Mouse (Mus musculus): Measurements from ENCODE around the gene Myh10.
"Not testable (repeated sequence)": the region's sequence is repeated elsewhere in the genome, so short reads cannot be mapped to it uniquely, and the experiment has no call there.

Gene Myh10

DNA sequence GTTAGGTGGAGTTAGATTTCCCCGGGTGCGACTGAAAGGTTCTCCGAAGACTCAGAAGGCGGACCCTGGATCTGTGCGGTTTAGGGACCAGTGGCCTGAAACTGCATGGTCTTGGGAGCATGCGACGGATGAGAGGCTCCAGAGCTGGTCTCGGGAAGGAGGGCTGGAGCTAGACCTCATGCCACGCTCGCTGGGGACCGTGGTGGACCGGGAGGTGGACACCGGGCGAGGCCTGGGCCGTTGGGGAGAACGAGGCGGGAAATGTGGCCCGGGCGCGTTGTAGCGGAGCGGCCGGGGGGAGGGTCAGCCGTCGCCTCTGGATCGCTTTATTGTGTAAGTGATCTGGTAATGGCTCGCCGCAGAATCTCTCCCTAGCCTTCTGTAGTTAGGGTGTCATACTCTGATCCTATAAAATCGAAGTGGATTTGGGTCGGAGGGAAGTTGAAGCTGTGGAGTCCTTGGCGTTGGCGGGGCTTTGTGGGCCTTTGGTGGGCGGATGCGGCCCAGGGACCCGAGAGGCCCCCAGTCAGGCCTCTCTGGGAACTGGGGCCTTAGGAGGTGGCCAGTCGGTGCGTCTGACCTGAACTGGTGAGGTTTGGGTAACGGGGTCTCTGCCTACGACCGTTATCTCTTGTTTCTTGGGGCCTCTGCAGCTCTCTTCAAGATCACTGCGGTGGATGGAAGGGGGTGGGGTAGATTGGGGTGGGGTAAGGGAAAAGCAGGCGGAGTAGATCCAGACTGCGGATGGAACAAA, 1.5 kb downstream of the Myh10 start:
- CTCF ChIA-PET = no interaction called here

DNA sequence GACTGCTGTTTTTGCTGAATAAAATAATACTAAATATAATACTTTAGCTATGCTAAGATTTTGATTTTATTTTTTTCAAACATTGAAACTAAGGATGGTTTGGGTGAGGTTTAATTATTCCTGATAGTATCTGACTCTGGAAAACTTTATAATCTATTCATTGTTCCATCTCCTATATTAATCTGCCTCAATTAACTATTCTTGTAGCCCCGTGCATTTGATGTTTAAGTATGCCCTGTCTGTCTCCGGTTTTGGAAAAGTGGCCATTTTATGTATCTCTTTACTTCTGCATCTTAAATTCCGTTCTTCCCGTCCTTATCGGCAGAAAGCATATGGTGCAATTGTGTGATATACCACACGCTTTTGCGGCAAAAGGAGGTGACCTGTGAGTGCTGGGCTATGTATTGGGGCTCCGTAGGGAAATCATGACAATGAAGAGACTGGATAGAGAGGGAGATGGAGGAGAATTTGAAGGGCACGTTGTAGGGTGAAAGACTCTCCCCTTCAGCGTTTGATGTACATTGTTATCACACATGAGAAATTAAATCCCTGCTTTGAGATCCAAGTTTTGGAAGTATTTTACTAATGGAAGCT, 2.2 kb downstream of the Myh10 start:
- CTCF ChIA-PET = no interaction called here

DNA sequence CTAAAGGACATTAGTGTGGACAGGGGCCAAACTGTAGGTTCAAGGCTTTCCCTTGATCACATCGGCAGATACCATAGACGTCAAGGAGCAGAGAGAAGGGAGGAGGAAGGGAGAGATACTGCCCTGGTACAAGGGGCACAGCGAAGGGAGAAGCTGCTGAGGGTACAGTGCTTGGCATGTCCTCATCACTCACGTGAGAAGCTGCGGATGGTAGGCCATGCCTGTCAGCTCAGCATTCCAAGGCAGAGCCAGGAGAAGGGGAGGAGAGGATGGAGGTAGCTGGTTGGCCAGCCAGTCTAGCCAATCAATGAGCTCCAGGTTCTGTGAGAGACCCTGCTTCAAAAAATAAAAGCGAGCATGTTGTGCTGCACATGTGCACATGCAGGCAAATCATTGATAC, 11.0 kb downstream of the Myh10 start:
- CTCF ChIA-PET = no interaction called here

GRCm38 (mm10) chr11:68703360-68703759, 12.0 kb downstream of the Myh10 start:
- CTCF ChIA-PET = no interaction called here

- CTCF ChIA-PET = interaction anchor here (0.7 kb wide), 1 partner anchor 99 kb away, joined by 3 read pairs; no protein-coding TSS in a partner anchor
Measured at GRCm38 (mm10) chr11:68704258-68704657, 12.9 kb downstream of the Myh10 start.

DNA sequence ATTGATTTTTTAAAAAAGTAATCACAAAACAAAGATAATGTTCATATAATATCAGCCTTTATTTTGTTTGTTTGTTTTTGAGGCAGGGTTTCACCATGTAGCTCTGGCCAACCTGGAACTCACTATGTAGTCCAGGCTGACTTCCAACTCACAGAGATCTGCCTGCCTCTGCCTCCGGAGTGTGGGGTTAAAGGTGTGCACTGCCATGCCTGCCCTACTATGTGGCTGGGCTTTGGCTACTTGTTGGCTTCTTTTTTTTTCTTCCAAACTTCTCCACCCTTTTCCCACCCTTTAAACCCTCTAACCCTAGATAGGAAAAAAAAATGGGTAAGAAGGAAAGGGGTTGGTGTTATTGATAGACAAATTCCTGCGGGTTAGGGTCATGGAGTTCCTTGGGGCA, 13.5 kb downstream of the Myh10 start:
- CTCF ChIA-PET = no interaction called here

DNA sequence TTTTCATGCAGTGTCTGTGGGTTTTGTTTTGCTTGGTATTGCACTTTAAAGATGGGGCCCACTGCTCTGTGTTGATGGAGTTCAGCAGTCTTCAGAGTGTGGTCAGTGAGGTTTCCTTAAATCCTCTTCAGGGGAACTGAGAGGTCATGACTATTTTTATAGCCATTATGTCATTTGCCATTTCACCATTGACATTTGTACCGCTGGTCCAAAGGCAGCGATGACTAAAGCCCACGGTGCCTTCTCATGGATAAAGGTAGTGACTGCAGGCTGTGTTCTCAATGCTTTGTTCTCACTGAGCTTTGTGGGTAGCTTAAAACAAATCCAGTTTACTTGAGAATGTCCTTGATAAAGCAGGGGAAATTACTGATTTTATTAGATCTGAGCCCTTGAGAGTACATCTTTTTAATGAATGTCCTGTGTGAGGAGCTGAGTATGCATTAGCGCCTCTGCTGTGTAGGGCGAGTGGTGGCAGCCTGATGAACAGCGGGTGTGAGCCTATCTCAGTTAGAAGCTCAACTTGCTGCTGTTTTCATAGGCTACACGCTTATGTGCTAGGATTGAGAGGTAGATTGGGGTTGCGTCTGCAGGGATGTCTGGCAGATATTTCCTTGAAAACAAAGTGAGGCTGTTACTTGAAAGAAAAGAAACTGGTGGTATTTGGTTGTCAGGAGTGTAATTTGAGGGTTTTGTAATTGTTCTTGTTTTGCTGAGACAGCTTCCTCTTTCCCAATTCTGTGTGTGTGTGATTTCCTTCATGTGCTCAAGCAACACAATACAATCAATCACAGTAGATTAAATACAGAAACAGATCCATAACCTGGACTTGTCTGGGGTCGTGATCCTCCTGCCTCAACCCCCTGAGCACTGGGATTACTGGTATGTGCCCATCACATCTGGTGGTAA, 15.4 kb downstream of the Myh10 start:
- CTCF ChIA-PET = no interaction called here

DNA sequence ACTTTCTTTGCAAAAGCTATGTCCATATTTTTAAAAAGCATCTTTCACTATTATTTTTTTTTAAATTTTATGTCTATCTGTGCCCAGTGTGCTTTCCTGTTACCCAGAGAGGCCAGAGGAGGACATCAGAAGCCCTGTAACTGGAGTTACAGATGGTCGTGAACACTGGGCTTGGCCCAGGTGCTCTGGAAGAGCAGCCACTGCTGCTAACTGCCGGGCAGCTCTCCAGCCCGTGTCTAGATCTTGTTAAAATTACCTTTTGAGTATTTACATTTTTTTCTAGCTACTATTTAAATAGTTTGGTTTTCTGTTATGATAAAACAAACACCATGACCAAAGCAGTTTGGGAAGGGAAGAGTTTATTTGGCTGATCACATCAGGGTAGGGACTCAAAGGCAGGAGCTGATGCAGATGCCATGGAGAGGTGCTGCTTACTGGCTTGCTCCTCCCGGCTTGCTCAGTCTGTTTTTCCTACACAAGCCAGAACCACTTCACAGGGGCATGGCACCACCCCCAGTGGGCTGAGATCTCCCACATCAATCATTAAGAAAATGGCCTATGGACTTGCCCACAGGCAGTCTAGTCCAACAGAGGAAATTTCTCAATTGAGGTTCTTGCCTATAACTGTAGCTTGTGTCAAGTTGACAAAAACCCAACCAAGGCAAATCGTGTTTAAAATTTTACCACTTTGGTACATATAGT, 16.7 kb downstream of the Myh10 start:
- CTCF ChIA-PET = no interaction called here

- CTCF ChIA-PET = no interaction called here
Measured at GRCm38 (mm10) chr11:68716167-68716566, 24.8 kb downstream of the Myh10 start.

- CTCF ChIA-PET = no interaction called here
Measured at GRCm38 (mm10) chr11:68717171-68717840, 25.9 kb downstream of the Myh10 start.

DNA sequence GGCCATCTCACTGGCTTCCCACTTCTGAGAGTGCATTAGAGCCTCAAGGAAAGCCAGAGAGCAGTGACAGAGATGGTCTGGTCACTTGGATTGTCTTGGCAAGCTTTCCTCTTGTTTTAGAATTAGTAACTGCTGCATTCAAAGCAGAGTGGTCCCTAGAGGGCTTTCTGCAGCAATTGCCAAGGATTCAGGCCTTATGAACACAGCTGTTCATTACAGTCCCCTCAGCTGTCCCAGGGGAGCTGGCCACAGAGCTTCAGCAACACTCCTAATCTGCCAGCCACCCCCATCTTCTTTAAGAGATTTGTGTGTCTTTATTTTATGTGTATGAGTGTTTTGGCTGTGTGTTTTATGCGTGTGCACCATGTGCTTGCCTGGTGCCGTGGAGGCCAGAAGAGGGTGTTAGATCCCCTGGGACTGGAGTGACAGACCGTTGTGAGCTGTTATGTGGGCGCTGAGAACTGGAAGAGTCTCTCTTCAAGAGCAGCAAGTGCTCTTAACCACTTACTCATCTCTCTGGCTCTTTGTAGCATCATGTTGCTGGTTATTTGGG, 27.8 kb downstream of the Myh10 start:
- CTCF ChIA-PET = no interaction called here

GRCm38 (mm10) chr11:68719774-68720173, 28.4 kb downstream of the Myh10 start:
- CTCF ChIA-PET = no interaction called here

- CTCF ChIA-PET = no interaction called here
Measured at GRCm38 (mm10) chr11:68724117-68724516, 32.8 kb downstream of the Myh10 start.

DNA sequence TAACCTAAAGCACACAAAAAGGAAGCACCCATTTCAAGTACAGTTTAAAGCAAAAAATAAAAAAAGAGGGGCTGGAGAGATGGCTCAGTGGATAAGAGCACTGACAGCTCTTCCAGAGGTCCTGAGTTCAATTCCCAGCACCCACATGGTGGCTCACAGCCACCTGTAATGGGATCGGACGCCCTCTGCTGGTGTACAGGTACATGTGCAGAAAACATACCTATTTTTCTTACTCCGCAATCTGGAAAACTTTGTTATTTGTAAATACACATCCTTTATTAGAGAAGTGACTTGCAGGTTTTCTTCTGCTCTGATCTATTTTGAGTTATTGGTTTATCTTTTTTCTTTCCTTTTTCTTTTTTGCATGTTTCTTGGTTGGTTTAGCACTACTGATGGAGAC, 37.3 kb downstream of the Myh10 start:
- CTCF ChIA-PET = no interaction called here

DNA sequence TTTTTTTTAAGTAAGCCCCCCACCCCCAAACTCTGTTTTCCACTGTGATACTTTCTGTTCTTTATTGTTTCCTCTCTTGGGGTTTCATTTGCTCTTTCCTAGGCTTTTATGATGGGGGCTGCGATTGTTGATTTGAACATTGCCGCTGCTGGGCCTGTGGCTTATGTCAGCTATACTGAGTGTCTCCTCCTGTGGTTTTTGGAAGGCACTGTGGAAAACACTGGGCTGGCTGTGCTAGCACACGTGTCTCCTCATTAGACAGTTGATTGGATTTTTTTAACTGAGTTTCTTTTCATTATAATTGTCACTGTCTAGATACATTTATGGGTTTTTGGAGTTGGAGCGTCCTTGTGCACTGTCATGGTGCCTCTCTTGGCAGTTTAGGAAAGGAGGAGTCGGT, 39.4 kb downstream of the Myh10 start:
- CTCF ChIA-PET = no interaction called here

- CTCF ChIA-PET = no interaction called here
Measured at GRCm38 (mm10) chr11:68732066-68732465, 40.7 kb downstream of the Myh10 start.

- CTCF ChIA-PET = not testable (repeated sequence)
Measured at GRCm38 (mm10) chr11:68733401-68733800, 42.0 kb downstream of the Myh10 start.

DNA sequence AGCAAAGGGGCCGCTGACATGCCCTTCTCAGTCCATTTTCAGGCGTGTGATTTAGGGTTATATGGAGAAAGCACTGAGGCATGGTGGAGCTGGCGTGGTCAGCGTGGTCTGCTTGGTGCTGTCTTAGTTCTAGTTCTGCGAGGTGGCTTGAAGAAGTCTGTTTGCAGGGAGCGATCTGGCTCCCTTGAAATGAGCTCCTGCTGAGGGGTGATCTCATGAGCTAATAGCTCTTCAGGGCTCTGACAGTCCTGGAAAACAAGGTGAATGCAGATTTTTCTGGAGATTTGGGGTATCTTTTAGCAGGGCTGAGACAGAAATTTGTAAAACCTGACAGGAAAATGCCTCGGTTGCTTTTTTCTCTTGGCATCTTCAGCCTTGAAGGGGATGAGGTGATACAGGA, 48.1 kb downstream of the Myh10 start:
- CTCF ChIA-PET = no interaction called here

- CTCF ChIA-PET = no interaction called here
Measured at GRCm38 (mm10) chr11:68742658-68743057, 51.3 kb downstream of the Myh10 start.

DNA sequence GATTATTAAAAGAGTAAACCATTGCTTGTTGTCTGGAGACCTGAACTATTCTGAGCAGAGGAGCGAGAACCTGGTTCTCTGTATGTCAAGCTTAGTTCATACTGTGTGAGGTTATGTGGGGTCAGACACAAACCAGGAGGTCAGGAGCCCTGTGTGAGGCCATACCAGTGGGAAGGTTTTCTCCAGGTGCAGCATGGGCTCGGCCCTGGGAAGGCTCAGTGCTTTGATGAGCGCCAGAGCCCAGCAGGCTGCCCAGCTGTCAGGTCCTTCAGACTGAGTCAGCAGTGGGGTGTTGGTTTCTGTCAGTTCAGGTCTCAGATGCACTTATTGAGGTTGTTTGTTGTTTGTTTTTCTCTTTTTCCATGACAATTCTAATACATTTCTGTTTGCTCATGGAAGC, 52.8 kb downstream of the Myh10 start:
- CTCF ChIA-PET = no interaction called here
